Mouse (Mus musculus) heart, embryonic 13.5 days (tissue): ENCODE results near the gene Ankrd42. TPM values are rescaled to one million over a fixed set of nuclear protein-coding genes. Genes with fewer than 3 reads are reported as not detected.

ENCODE experiments used
- ATAC-seq: fragments of 200-750 bp; cut with Nextera tagmentation; 2 replicates; pipeline ENCODE4 v1.8.0; 2017; ENCODE audit warnings: moderate TSS enrichment; ENCODE audit not compliant: insufficient number of reproducible peaks, low FRiP score, low TSS enrichment; ENCODE audit errors: extremely low read depth
- H3K27ac ChIP-seq: fragments of 300-500 bp; sonication (generic); replicated peaks from 2 replicates; pipeline ENCODE4 v1.5.1; 2015; ENCODE audit warnings: moderate library complexity, mild to moderate bottlenecking, inconsistent platforms
- H3K27me3 ChIP-seq: fragments of 300-500 bp; sonication (generic); replicated peaks from 2 replicates; pipeline ENCODE4 v1.6.1; 2015; ENCODE audit warnings: mild to moderate bottlenecking, inconsistent platforms
- H3K36me3 ChIP-seq: fragments of 300-500 bp; sonication (generic); 2 replicates; pipeline ENCODE4 v1.6.1; 2015; ENCODE audit warnings: mild to moderate bottlenecking, inconsistent platforms
- H3K4me1 ChIP-seq: fragments of 300-500 bp; sonication (generic); 2 replicates; pipeline ENCODE4 v1.6.1; 2015; ENCODE audit warnings: inconsistent platforms
- H3K4me2 ChIP-seq: fragments of 300-500 bp; sonication (generic); 2 replicates; pipeline ENCODE4 v1.6.1; 2015; ENCODE audit warnings: inconsistent platforms, mild to moderate bottlenecking, moderate library complexity
- H3K4me3 ChIP-seq: fragments of 300-500 bp; sonication (generic); 2 replicates; pipeline ENCODE4 v1.5.1; 2015; ENCODE audit warnings: moderate library complexity, mild to moderate bottlenecking, inconsistent platforms
- H3K9ac ChIP-seq: fragments of 300-500 bp; sonication (generic); 2 replicates; pipeline ENCODE4 v1.6.1; 2015; ENCODE audit warnings: inconsistent platforms, mild to moderate bottlenecking, moderate library complexity
- H3K9me3 ChIP-seq: fragments of 300-500 bp; sonication (generic); 2 replicates; pipeline ENCODE4 v1.6.1; 2016; ENCODE audit warnings: inconsistent platforms
- WGBS: fragments of 180-500 bp; shearing (Covaris S2); methylation state at CpG from one replicate; pipeline ENCODE4 v1.1.7; 2015; ENCODE audit warnings: mixed read lengths; 5-methylcytosine and 5-hydroxymethylcytosine counted together
- polyA plus RNA-seq: library from polyadenylated mRNA; unstranded; fragments of >200 nt; fragmentation: Nextera tagmentation; extraction: Ambion mirVana; gene quantifications from 2 replicates; pipeline ENCODE4 v1.2.1, GENCODE M21; 2015

The Ankrd42 gene
- polyA plus RNA-seq, 1 experiment from 2014 or later, result 4.1 TPM

DNA sequence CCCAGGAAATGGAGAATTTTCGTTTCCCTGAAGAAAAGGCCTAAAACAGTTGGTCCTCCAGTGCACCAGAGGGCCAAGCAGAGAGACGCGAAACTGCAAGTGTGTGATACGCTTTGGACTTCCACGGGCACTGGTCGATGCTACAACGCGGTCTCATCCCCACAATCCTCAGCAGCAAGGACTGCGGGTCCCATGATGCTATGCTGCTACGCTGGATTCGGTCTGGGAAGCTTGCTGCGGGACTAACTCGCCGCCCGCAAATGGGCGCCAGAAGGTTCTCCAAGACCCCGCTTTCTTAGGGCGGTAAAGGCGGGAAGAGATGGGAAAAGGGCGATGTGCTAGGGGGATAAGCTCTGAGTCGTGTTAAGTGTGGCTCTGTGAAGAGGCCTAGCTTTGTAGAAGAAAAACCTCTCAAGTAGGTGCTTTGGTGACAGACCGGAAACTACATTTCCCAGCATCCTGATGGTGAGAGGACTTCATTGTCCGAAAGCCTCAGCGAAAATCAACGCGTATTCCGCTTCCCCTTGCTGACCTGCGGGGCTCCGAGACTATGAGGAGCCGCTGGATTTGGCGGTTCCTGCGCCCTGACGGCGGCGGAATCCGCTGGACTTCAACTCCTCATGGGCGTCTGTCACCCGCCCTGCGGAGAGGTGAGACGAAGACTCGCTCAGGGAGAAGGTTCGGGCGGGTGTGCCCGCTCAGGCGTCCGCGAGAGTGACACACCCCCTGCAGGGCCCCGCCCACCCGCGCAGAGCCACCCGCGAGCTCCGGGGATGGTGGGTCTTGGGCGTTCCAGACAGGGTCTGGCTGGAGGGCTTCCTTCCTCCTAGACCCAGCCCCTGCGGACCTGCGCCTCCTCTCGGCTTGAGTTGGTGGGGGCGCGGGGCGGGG, 75.7 kb downstream of the Ankrd42 start, which contains the start of gene Ccdc90b:
Gene Ccdc90b (plus strand): TSS at position 164 of the 891 bp plus-strand sequence.
- peak; percentile 92 for ATAC-seq
- H3K27me3 ChIP-seq, result no peaks in the 10 kb centered on the region
- peaks cover 12% of the 10 kb centered on the region for H3K4me1 ChIP-seq
- H3K36me3 ChIP-seq, result peaks cover 15% of the 10 kb centered on the region; the same call in 1 of the 2 replicates
- WGBS, result under 1% methylated on average over 60 of the region's 60 CpGs
- peak within 1 kb of the TSS; percentile 73 for H3K4me2 ChIP-seq
- H3K27ac ChIP-seq, result peak within 1 kb of the TSS; percentile 97
- H3K9me3 ChIP-seq, result no peaks in the 10 kb centered on the region
- H3K4me3 ChIP-seq, result peak within 1 kb of the TSS; percentile 80
- peak within 1 kb of the TSS; percentile 91 for H3K9ac ChIP-seq

DNA sequence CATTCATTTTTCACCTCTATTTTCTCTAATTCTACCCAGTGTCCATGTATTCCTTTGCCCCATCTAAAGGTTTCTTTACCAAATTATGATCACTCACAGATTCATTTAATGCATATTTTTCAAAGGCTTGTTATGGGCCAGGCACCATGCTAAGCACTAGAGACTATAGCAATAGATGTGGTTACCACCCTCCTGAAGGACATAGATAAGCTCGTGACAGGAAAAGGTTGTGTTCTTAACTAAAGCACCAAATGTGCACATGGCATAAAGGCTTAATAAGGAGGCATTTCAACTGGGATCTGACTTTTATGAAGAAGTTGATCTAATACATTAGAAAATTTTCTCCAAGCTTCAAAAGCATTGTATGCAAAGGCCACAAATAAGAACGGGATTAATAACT, 78.2 kb downstream of the Ankrd42 start:
- 79% methylated on average over 2 of the region's 2 CpGs for WGBS
- 0 out of 2 replicates have a peak, but pooled peaks cover under 1% of the 10 kb centered on the region for H3K36me3 ChIP-seq
- H3K4me3 ChIP-seq, result no peak overlapping the region
- no peak overlapping the region for H3K4me2 ChIP-seq
- H3K9me3 ChIP-seq, result no peaks in the 10 kb centered on the region
- no peak for ATAC-seq
- no peak overlapping the region for H3K27ac ChIP-seq
- no peaks in the 10 kb centered on the region for H3K27me3 ChIP-seq
- H3K9ac ChIP-seq, result no peak overlapping the region
- peaks cover 9% of the 10 kb centered on the region for H3K4me1 ChIP-seq

DNA sequence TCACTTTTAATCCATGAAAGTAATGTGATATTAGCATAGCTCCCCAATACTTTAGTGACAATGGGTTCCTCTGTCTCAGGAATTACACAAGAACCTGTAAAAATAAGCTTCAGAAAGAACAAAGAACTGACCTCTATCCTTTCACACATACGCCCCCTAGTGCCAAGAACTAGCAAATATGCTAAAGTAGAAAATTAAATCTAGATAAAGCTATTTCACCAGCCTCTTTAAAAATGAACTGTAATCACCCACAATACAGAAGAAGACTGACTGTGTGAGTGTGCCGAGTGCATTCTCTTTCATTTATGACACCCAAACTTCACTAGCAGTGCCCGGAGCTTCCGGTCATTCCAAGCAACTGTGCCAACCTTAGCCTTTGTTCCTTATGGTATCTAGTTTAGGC, 86.0 kb downstream of the Ankrd42 start:
- H3K4me1 ChIP-seq, result no peaks in the 10 kb centered on the region
- H3K9ac ChIP-seq, result no peak overlapping the region
- no peak for ATAC-seq
- H3K4me3 ChIP-seq, result no peak overlapping the region
- H3K27ac ChIP-seq, result no peak overlapping the region
- WGBS, result 48% methylated on average over 4 of the region's 4 CpGs
- H3K4me2 ChIP-seq, result no peak overlapping the region
- H3K27me3 ChIP-seq, result no peaks in the 10 kb centered on the region
- H3K9me3 ChIP-seq, result no peaks in the 10 kb centered on the region
- H3K36me3 ChIP-seq, result no peaks in the 10 kb centered on the region

DNA sequence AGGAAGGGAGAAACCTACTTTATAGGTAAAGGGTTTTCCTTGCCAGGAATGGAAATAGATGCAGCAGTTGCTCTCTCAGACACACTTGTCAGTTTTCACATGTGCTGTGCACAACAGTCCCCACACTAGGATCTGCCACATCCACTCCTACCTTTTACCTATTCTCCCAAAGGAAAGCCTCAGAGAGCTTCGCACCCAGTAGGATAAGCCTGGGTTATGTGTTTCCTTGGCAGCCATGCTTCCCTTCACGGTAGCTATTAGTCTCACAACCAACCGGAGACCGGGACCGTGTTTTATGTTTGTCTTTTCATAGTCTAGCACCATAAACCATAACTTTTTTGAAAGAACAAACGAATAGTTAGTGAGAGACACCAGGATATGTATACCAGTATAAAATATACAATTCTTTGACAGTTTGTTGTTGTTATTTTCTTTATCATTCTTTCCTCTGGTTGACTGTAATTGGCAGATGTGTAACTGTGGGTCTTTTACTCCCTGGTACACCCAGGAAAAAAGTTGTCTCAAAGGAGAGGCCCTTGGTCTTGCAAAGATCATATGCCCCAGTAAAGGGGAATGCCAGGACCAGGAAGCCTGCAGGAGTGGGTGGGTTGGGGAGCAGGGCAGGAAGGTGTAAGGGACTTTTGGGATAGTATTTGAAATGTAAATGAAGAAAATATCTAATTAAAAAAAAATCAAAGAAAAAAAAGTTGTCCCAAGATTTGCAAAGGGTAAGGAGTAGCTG, 86.5 kb downstream of the Ankrd42 start:
- H3K9me3 ChIP-seq, result no peaks in the 10 kb centered on the region
- no peak for ATAC-seq
- no peak overlapping the region for H3K9ac ChIP-seq
- no peaks in the 10 kb centered on the region for H3K27me3 ChIP-seq
- H3K27ac ChIP-seq, result no peak overlapping the region
- H3K36me3 ChIP-seq, result no peaks in the 10 kb centered on the region
- H3K4me3 ChIP-seq, result no peak overlapping the region
- no peaks in the 10 kb centered on the region for H3K4me1 ChIP-seq
- 75% methylated on average over 6 of the region's 6 CpGs for WGBS
- no peak overlapping the region for H3K4me2 ChIP-seq

DNA sequence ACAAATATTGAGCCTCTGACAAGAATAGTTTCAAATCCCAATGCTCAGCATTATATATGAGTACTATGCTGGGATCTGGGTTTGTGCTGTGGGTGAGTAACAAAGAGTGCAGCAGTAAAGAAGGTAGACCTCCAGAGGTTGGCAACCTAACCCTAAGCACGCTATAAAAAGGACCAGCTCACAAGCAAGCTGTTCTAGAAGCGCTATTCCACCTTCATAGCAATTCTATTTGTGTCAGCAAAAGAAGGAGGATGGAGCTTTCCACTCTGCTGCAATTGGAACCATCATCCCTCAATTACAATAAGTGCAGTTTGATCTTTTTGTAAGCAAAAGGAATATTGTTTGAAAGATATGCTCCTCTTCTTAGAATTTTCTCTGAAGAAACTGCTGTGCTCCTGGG, 90.2 kb downstream of the Ankrd42 start:
- H3K9me3 ChIP-seq, result no peaks in the 10 kb centered on the region
- no peaks in the 10 kb centered on the region for H3K4me1 ChIP-seq
- 55% methylated on average over 2 of the region's 2 CpGs for WGBS
- H3K4me3 ChIP-seq, result no peak overlapping the region
- H3K27ac ChIP-seq, result no peak overlapping the region
- ATAC-seq, result no peak
- H3K4me2 ChIP-seq, result no peak overlapping the region
- H3K36me3 ChIP-seq, result no peaks in the 10 kb centered on the region
- H3K27me3 ChIP-seq, result no peaks in the 10 kb centered on the region
- no peak overlapping the region for H3K9ac ChIP-seq

DNA sequence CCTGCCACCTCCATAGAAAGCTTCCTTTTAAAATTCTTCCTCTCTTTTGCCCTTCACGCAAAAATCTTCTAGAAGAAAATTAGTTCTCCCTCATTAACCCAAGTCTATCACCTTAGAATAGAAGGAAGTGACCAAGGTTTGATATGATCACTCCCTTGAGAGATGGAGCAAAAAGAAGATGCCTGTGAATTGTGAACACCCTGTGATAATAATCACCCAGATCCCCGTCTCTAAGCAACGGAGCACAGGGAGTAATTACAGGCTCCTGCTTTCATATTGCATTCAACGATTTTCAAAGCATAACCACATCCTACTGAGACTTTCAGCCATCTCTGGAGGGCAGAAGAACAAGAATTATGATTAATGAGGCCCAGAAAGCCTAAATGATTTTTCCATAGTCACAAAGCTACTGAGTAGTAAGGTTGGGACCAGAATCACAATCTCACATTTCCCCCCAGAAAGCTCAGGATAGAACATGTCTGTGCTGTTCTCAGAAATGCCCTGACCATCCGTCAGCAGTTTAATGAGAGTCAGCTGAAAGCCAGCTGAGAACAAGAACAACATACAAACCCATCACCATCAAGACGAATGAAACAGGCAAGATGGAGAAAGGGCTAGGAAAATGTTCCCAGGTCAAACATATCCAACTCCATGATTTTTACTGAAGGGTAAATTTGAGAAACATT, 104.4 kb downstream of the Ankrd42 start:
- no peak for ATAC-seq
- Histone ChIP-seq H3K27me3 (no peaks in the 10 kb centered on the region), H3K4me1 (no peaks in the 10 kb centered on the region), H3K4me2 (no peak overlapping the region), H3K9ac (no peak overlapping the region), H3K4me3 (no peak overlapping the region), H3K36me3 (no peaks in the 10 kb centered on the region), H3K27ac (no peak overlapping the region), H3K9me3 (no peaks in the 10 kb centered on the region)
- WGBS, result 64% methylated on average over 6 of the region's 6 CpGs

Other genes starting within 250 kb of the Ankrd42 start
- gene Ccdc90b, start 76.0 kb downstream of the Ankrd42 start, polyA plus RNA-seq, result 49.4 and 52.5 TPM in 2 replicates
- gene Pcf11, start 32.8 kb upstream of the Ankrd42 start, polyA plus RNA-seq, result 12.6 and 13.1 TPM in 2 replicates
- 5.6 and 7.9 TPM in 2 replicates for gene Rab30, start 104.5 kb upstream of the Ankrd42 start, polyA plus RNA-seq
- 8.7 and 9.0 TPM in 2 replicates for gene Ddias, start 237.1 kb upstream of the Ankrd42 start, polyA plus RNA-seq
- gene Prcp, start 237.3 kb upstream of the Ankrd42 start, polyA plus RNA-seq, result 20.3 and 20.6 TPM in 2 replicates